Mouse (Mus musculus) ES-E14 (cell line): Measurements from ENCODE around the gene Lin9.

Source experiments
- MAFK ChIP-seq: IDR thresholded peaks from 2 replicates; pipeline ENCODE4 v1.6.1; 2014; ENCODE audit warnings: mild to moderate bottlenecking, low read depth, low read length, inconsistent platforms; ENCODE audit not compliant: insufficient read depth
- ZC3H11A ChIP-seq: IDR thresholded peaks from 2 replicates; pipeline ENCODE4 v1.6.1; 2012; ENCODE audit warnings: low read depth, mild to moderate bottlenecking, inconsistent platforms, low read length, borderline replicate concordance
- ZNF384 ChIP-seq: IDR thresholded peaks from 2 replicates; pipeline ENCODE4 v1.6.1; 2012; ENCODE audit warnings: low read depth, low read length, inconsistent platforms

- no peak for TF ChIP-seq MAFK
- no peak for TF ChIP-seq ZC3H11A
- no peak for TF ChIP-seq ZNF384
These were observed 50.3 kb downstream of the Lin9 start for GRCm38 (mm10) chr1:180691284-180691683.
